Mouse (Mus musculus): ENCODE results near the gene Sync. TPM values are rescaled to one million over a fixed set of nuclear protein-coding genes. Genes with fewer than 3 reads are reported as not detected.

The Sync gene
- total and polyA plus RNA-seq, 2 experiments = 0.05 TPM; not detected in 1

DNA sequence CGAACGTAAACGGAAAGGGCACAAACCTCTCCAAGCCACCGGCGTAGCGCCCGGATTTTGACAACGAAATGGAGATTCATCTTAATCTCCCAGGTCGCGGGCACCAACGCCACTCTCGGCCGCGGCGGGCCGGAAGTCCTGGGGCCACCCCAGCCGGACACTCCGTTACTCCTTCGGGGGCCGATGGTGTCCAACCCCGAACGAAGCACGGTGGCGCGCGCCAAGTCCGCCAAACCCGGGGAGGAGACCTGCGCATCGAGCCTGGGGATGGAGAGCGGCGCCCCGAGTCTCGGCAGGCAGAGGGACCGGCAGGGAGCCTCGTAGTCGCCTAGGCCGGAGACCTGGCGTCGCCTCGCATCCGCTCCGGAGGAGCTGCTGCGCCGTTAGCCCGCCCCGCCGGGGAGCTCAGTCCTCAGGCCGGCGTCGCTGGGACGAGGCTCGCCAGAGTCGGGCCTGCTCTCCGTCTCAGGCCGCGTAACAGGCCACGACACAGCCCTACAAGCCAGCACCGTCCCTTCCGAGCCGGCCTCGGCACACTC lies 47.3 kb downstream of the Sync start:
- DNase-seq (ENCODE audit: extremely low read depth, low read depth, low spot score) = no peak
- Histone ChIP-seq H3K36me3 (ENCODE audit: control insufficient read depth, insufficient read depth, low read length) (peaks cover 7% of the 10 kb centered on the region; the same call in 1 of the 2 replicates), H3K27ac (replicated peaks; ENCODE audit: insufficient read depth, low read depth, low read length) (peak overlapping the region; percentile 65), H3K4me3 (ENCODE audit: insufficient read depth, low read depth, low read length) (peak overlapping the region; percentile 82), H3K79me2 (ENCODE audit: control insufficient read depth, insufficient read depth, low read length) (peaks cover 26% of the 10 kb centered on the region), H3K4me1 (ENCODE audit: control insufficient read depth, insufficient read depth, low read length) (peaks cover 25% of the 10 kb centered on the region), H3K9ac (ENCODE audit: low read depth, low read length) (peak overlapping the region; percentile 93), H3K27me3 (ENCODE audit: control insufficient read depth, insufficient read depth, low read length) (no peaks in the 10 kb centered on the region)
- WGBS = under 1% methylated on average over 62 of the region's 62 CpGs
- TF ChIP-seq CTCF (IDR thresholded peaks at IDR 0.05; ENCODE audit: low read depth, low read length) = no peak
- no peak for TF ChIP-seq POLR2A (IDR thresholded peaks at IDR 0.05; ENCODE audit: extremely low read depth, insufficient read depth, low read length)

- Histone ChIP-seq H3K4me3 (ENCODE audit: insufficient read depth, low read depth, low read length) (peak within 1 kb of the TSS; percentile 82), H3K36me3 (ENCODE audit: control insufficient read depth, insufficient read depth, low read length) (peaks cover 7% of the 10 kb centered on the region; the same call in 1 of the 2 replicates), H3K27ac (replicated peaks; ENCODE audit: insufficient read depth, low read depth, low read length) (peak within 1 kb of the TSS; percentile 94), H3K4me1 (ENCODE audit: control insufficient read depth, insufficient read depth, low read length) (peaks cover 24% of the 10 kb centered on the region), H3K9ac (ENCODE audit: low read depth, low read length) (peak within 1 kb of the TSS; percentile 93), H3K27me3 (ENCODE audit: control insufficient read depth, insufficient read depth, low read length) (no peaks in the 10 kb centered on the region), H3K79me2 (ENCODE audit: control insufficient read depth, insufficient read depth, low read length) (peaks cover 29% of the 10 kb centered on the region)
- peak; percentile 91 for DNase-seq (ENCODE audit: extremely low read depth, low read depth, low spot score)
- under 1% methylated on average over 73 of the region's 73 CpGs for WGBS
- no peak for TF ChIP-seq CTCF (IDR thresholded peaks at IDR 0.05; ENCODE audit: low read depth, low read length)
- TF ChIP-seq POLR2A (IDR thresholded peaks at IDR 0.05; ENCODE audit: extremely low read depth, insufficient read depth, low read length) = peak; percentile 86
Measured at GRCm38 (mm10) chr4:129335216-129336074, 48.0 kb downstream of the Sync start, which contains the start of the genes Rbbp4 and Zbtb8os. Rbbp4 (minus strand) TSS chr4:129335370. Zbtb8os (plus strand) TSS chr4:129335695.

- Histone ChIP-seq H3K36me3 (ENCODE audit: control insufficient read depth, insufficient read depth, low read length) (peaks cover 9% of the 10 kb centered on the region), H3K79me2 (ENCODE audit: control insufficient read depth, insufficient read depth, low read length) (peaks cover 21% of the 10 kb centered on the region; the same call in 1 of the 2 replicates), H3K27ac (replicated peaks; ENCODE audit: insufficient read depth, low read depth, low read length) (peak overlapping the region; percentile 55), H3K27me3 (ENCODE audit: control insufficient read depth, insufficient read depth, low read length) (no peaks in the 10 kb centered on the region), H3K9ac (ENCODE audit: low read depth, low read length) (peak overlapping the region; percentile 51), H3K4me3 (ENCODE audit: insufficient read depth, low read depth, low read length) (peak overlapping the region; percentile 64), H3K4me1 (ENCODE audit: control insufficient read depth, insufficient read depth, low read length) (peaks cover 23% of the 10 kb centered on the region)
- TF ChIP-seq CTCF (IDR thresholded peaks at IDR 0.05; ENCODE audit: low read depth, low read length) (no peak), POLR2A (IDR thresholded peaks at IDR 0.05; ENCODE audit: extremely low read depth, insufficient read depth, low read length) (no peak)
- DNase-seq (ENCODE audit: extremely low read depth, low read depth, low spot score) = no peak
- 38% methylated on average over 14 of the region's 14 CpGs for WGBS
Measured at GRCm38 (mm10) chr4:129336291-129336690, 48.9 kb downstream of the Sync start.

DNA sequence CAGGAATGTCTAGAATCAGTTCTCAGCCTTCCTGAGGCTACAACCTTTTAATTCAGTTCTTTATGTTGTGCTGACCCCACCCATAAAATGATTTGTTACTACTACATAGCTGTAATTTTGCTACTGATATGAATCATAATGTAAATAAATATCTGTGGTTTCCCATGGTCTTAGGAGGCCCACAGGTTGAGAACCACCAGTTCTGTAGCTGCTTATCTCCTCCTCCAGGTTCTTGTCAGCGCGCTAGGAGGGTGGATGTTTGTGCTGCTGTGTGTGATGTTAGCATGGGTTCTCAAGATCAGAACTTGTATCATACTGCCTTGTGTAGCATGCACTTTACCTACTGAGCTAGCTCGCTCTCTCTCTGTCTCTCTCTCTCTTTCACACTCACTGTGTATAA lies 52.3 kb downstream of the Sync start:
- 97% methylated on average over 3 of the region's 3 CpGs for WGBS
- TF ChIP-seq CTCF (IDR thresholded peaks at IDR 0.05; ENCODE audit: low read depth, low read length) (no peak), POLR2A (IDR thresholded peaks at IDR 0.05; ENCODE audit: extremely low read depth, insufficient read depth, low read length) (no peak)
- Histone ChIP-seq H3K79me2 (ENCODE audit: control insufficient read depth, insufficient read depth, low read length) (peaks cover 13% of the 10 kb centered on the region; the same call in 1 of the 2 replicates), H3K4me1 (ENCODE audit: control insufficient read depth, insufficient read depth, low read length) (peaks cover 9% of the 10 kb centered on the region; the same call in 1 of the 2 replicates), H3K36me3 (ENCODE audit: control insufficient read depth, insufficient read depth, low read length) (peaks cover 26% of the 10 kb centered on the region), H3K9ac (ENCODE audit: low read depth, low read length) (no peak overlapping the region), H3K27ac (replicated peaks; ENCODE audit: insufficient read depth, low read depth, low read length) (no peak overlapping the region), H3K27me3 (ENCODE audit: control insufficient read depth, insufficient read depth, low read length) (no peaks in the 10 kb centered on the region), H3K4me3 (ENCODE audit: insufficient read depth, low read depth, low read length) (no peak overlapping the region)
- DNase-seq (ENCODE audit: extremely low read depth, low read depth, low spot score) = no peak

- Histone ChIP-seq H3K4me1 (ENCODE audit: control insufficient read depth, insufficient read depth, low read length) (peaks cover 7% of the 10 kb centered on the region; the same call in 1 of the 2 replicates), H3K27ac (replicated peaks; ENCODE audit: insufficient read depth, low read depth, low read length) (no peak overlapping the region; the same call in 1 of the 2 replicates), H3K27me3 (ENCODE audit: control insufficient read depth, insufficient read depth, low read length) (no peaks in the 10 kb centered on the region), H3K36me3 (ENCODE audit: control insufficient read depth, insufficient read depth, low read length) (peaks cover 31% of the 10 kb centered on the region), H3K79me2 (ENCODE audit: control insufficient read depth, insufficient read depth, low read length) (peaks cover 7% of the 10 kb centered on the region; the same call in 1 of the 2 replicates), H3K9ac (ENCODE audit: low read depth, low read length) (no peak overlapping the region), H3K4me3 (ENCODE audit: insufficient read depth, low read depth, low read length) (no peak overlapping the region)
- WGBS = 75% methylated on average over 1 of the region's 1 CpGs
- DNase-seq (ENCODE audit: extremely low read depth, low read depth, low spot score) = no peak
- TF ChIP-seq POLR2A (IDR thresholded peaks at IDR 0.05; ENCODE audit: extremely low read depth, insufficient read depth, low read length) (no peak), CTCF (IDR thresholded peaks at IDR 0.05; ENCODE audit: low read depth, low read length) (peak; percentile 34; the same call in 1 of the 2 replicates)
Measured at GRCm38 (mm10) chr4:129341888-129342287, 54.5 kb downstream of the Sync start.

Measured in liver, adult 2 months (tissue).